Comparison of ENCODE assay signal across 8 mouse cellular contexts in the genomic region with DNA sequence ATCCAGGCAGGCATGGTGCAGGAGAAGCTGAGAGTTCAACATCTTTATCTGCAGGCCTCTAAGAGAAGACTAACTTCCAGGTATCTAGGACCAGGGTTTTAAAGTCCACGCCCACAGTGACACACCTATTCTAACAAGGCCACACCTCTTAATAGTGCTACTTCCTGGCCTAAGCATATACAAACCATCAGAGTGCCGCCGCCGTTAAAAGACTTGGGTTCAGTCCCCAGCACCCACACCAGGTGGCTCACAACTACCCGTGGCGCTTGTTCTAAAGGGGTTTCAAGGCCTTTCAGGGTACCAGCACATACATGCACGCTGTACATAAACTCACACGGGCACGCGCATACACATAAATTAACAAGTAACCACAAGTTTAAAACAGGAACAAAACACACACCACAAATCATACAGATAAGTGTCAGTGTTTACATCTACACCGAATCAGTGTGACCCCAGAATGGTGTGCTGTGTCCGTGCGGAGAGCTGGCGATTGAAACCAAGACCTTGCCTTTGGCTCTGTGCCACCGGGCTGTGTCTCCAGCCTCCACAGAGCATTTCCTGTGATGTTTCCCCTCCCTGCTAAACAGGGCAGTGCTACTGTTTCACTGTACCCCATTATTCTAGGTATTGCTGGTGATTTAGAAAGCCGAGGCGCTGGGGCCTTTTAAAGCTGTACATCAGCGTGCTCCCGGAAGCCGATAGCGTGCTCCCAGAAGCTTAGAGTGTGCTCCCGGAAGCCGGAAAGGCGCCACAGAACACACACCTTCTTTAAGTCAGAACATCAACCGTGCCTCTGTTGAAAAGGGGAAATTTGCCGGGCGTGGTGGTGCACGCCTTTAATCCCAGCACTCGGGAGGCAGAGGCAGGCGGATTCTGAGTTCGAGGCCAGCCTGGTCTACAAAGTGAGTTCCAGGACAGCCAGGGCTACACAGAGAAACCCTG.
DNase-seq lines count a peak whose midpoint lies in the region.

No protein-coding gene starts in this region.

- peak; percentile 26 for DNase-seq in adrenal gland, postnatal 10 days
- no peak for DNase-seq in adrenal gland, adult (ENCODE audit: inconsistent age in 2 of 2, low spot score in 1 of 2)
- DNase-seq in thymus, postnatal 4 days: peak; percentile 29
- no peak for DNase-seq in thymus, postnatal 14 days
- peak; percentile 61 to 66 for DNase-seq in kidney, postnatal 25 days
- no peak for DNase-seq in embryo, embryonic 10.5 days (ENCODE audit: low spot score)
- DNase-seq in frontal cortex, postnatal 25 days (ENCODE audit: low spot score in 2 of 2): no peak
- DNase-seq in layer of hippocampus, adult 18-20 months (ENCODE audit: low spot score in 2 of 2): no peak

Comparison
In these comparisons a context has a peak if more than half of its experiments do, and no peak if none do; other contexts are left out.
1. DNase-seq: peak in adrenal gland, postnatal 10 days (single experiment), thymus, postnatal 4 days (single experiment) and kidney, postnatal 25 days (2 of 2); none in adrenal gland, adult (0 of 2), thymus, postnatal 14 days (single experiment), embryo, embryonic 10.5 days (single experiment), frontal cortex, postnatal 25 days (0 of 2) and layer of hippocampus, adult 18-20 months (0 of 2).